Mouse (Mus musculus) liver, adult 2 months (tissue): ENCODE results near the gene Ccl28.

Experiments used
- CTCF ChIP-seq: fragments of 200-500 bp; IDR thresholded peaks from 2 replicates; pipeline ENCODE4 v1.5.1; 2011; ENCODE audit warnings: low read depth, low read length, control low read depth
- POLR2A ChIP-seq: fragments of 200-500 bp; IDR thresholded peaks from 2 replicates; pipeline ENCODE4 v1.6.1; 2011; ENCODE audit warnings: low read length, control low read depth; ENCODE audit not compliant: insufficient read depth; ENCODE audit errors: extremely low read depth

DNA sequence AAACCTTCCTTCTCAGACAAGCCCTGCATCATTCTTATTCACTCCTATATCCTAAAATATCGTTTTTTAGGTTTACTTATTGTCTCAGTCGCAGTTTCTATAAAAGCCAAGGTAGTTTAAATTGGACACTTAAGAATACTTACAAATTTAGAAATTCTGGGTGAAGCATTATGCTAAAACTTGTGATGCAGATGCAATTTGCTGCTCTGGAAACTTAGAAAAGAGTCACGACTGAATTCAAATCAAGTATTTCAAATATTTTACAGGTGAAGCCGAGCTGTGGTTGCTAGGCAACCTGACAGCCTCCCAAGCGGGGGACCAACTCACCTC is 66.1 kb downstream of the Ccl28 start:
- TF ChIP-seq CTCF: no peak
- TF ChIP-seq POLR2A: no peak
